Mouse (Mus musculus) hindbrain, embryonic 13.5 days (tissue): ENCODE data around the gene 4933411K16Rik. TPM values are rescaled to one million over a fixed set of nuclear protein-coding genes. Genes with fewer than 3 reads are reported as not detected.

ENCODE experiments used
- ATAC-seq: fragments of 200-750 bp; cut with Nextera tagmentation; 2 replicates; pipeline ENCODE4 v1.8.0; 2017; ENCODE audit warnings: moderate TSS enrichment; ENCODE audit not compliant: low FRiP score
- H3K27ac ChIP-seq: fragments of 300-500 bp; sonication (generic); 2 replicates; pipeline ENCODE4 v1.5.1; 2015; ENCODE audit warnings: inconsistent platforms, mild to moderate bottlenecking, moderate library complexity
- H3K27me3 ChIP-seq: fragments of 300-500 bp; sonication (generic); 2 replicates; pipeline ENCODE4 v1.6.1; 2015; ENCODE audit warnings: mild to moderate bottlenecking, inconsistent platforms
- H3K36me3 ChIP-seq: fragments of 300-500 bp; sonication (generic); 2 replicates; pipeline ENCODE4 v1.6.1; 2015; ENCODE audit warnings: mild to moderate bottlenecking, inconsistent platforms
- H3K4me1 ChIP-seq: fragments of 300-500 bp; sonication (generic); replicated peaks from 2 replicates; pipeline ENCODE4 v1.6.1; 2015; ENCODE audit warnings: inconsistent platforms
- H3K4me2 ChIP-seq: fragments of 300-500 bp; sonication (generic); 2 replicates; pipeline ENCODE4 v1.6.1; 2015; ENCODE audit warnings: inconsistent platforms, mild to moderate bottlenecking, moderate library complexity
- H3K4me3 ChIP-seq: fragments of 300-500 bp; sonication (generic); 2 replicates; pipeline ENCODE4 v1.5.1; 2015; ENCODE audit warnings: mild to moderate bottlenecking, inconsistent platforms
- H3K9ac ChIP-seq: fragments of 300-500 bp; sonication (generic); 2 replicates; pipeline ENCODE4 v1.6.1; 2015; ENCODE audit warnings: mild to moderate bottlenecking, inconsistent platforms
- H3K9me3 ChIP-seq: fragments of 300-500 bp; sonication (generic); 2 replicates; pipeline ENCODE4 v1.6.1; 2016; ENCODE audit warnings: inconsistent platforms
- WGBS: fragments of 180-500 bp; shearing (Covaris S2); methylation state at CpG from one replicate; pipeline ENCODE4 v1.1.7; 2015; 5-methylcytosine and 5-hydroxymethylcytosine counted together
- polyA plus RNA-seq: library from polyadenylated mRNA; unstranded; fragments of >200 nt; fragmentation: Nextera tagmentation; extraction: Ambion mirVana; gene quantifications from 2 replicates; pipeline ENCODE4 v1.2.1, GENCODE M21; 2015

Gene 4933411K16Rik
- polyA plus RNA-seq, 1 experiment from 2014 or later, result not detected

DNA sequence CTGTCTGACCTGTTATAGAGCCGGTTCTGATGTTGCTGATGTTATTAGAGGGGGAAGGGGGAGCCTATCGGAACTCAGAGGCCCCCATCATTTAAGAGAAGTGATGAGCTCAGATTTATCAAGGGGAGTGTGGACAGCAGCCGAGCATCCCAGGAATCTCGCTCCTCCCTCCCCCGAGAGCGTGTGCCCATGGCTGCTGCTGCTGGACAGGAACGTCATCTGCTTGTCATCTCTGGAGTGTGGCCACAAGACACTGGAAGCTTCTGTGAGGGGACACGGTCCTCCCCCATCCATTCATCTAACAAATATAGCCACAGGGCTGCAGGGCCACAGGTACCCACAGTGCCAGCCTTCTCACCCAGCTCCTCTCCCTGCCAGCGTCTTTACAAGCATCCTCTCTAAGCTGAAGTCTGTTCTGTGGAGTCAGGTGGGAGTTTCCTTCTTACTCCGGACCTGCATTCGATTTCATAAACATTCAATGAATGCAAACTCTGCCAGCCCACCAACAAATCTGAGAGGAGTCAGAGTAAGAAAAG is 14.8 kb upstream of the 4933411K16Rik start:
- Histone ChIP-seq H3K4me1 (peaks cover 14% of the 10 kb centered on the region), H3K4me2 (no peak overlapping the region), H3K9ac (no peak overlapping the region), H3K9me3 (no peaks in the 10 kb centered on the region), H3K27me3 (no peaks in the 10 kb centered on the region), H3K36me3 (peaks cover 11% of the 10 kb centered on the region), H3K27ac (no peak overlapping the region), H3K4me3 (no peak overlapping the region)
- no peak for ATAC-seq
- 87% methylated on average over 11 of the region's 11 CpGs for WGBS

- H3K4me2 ChIP-seq, result no peak overlapping the region
- no peak overlapping the region for H3K27ac ChIP-seq
- peaks cover 11% of the 10 kb centered on the region for H3K36me3 ChIP-seq
- peaks cover 14% of the 10 kb centered on the region for H3K4me1 ChIP-seq
- H3K4me3 ChIP-seq, result no peak overlapping the region
- H3K27me3 ChIP-seq, result no peaks in the 10 kb centered on the region
- no peak for ATAC-seq
- H3K9me3 ChIP-seq, result no peaks in the 10 kb centered on the region
- WGBS, result 92% methylated on average over 12 of the region's 12 CpGs
- H3K9ac ChIP-seq, result no peak overlapping the region
Measured at GRCm38 (mm10) chr19:42038310-42038709, 13.7 kb upstream of the 4933411K16Rik start.

- Histone ChIP-seq H3K4me3 (no peak overlapping the region), H3K4me1 (0 out of 2 replicates have a peak, but pooled peaks cover 3% of the 10 kb centered on the region), H3K9me3 (no peaks in the 10 kb centered on the region), H3K27me3 (no peaks in the 10 kb centered on the region), H3K36me3 (no peaks in the 10 kb centered on the region), H3K9ac (no peak overlapping the region), H3K27ac (no peak overlapping the region), H3K4me2 (no peak overlapping the region)
- ATAC-seq, result no peak
- WGBS, result 96% methylated on average over 6 of the region's 6 CpGs
Measured at GRCm38 (mm10) chr19:42043988-42044387, 8.1 kb upstream of the 4933411K16Rik start.

DNA sequence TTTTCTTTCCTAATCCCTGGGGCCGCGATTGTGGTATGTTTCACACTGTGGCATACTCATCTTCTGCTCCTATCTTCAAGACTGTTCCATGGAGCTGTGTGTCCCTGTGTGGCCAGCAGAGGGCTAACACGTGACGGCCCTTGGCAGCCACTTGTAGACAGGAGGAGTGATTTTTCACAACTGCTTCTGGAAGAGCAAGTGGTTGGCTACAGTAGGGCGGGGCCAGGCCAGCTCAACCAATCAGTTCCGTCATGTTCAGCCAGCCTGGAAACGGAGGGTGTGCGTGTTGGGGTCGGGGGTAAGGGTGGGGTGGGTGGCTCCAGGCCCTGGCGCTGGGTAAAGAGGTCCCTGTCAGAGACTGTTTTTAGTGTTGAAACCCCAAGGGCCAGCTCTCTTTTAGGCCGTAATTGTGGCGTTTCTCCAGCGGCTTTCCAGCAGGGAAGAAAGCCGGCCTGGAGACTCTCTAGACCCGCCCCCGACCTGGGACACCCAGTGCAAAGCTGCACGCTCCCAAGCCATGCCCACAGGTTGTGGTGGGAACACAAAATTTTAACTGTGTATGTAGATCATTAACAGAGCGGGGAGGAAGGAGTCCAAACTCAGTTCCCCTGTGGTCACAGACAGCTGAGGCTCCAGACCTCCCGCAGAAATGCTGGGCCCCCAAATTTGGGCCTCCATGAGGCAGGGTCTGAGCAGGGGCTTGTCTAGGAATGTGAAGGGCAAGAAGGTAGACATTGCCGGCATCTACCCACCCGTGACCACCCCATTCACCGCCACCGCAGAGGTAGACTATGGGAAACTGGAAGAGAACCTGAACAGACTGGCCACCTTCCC is 6.6 kb upstream of the 4933411K16Rik start, which contains the start of gene Hoga1:
TSS of gene Hoga1 (plus strand) at position 342 of the 834 bp plus-strand sequence.
- Histone ChIP-seq H3K9ac (no peak within 1 kb of the TSS), H3K36me3 (no peaks in the 10 kb centered on the region), H3K9me3 (no peaks in the 10 kb centered on the region), H3K27me3 (no peaks in the 10 kb centered on the region), H3K4me1 (0 out of 2 replicates have a peak, but pooled peaks cover 3% of the 10 kb centered on the region), H3K27ac (no peak within 1 kb of the TSS), H3K4me2 (peak within 1 kb of the TSS; percentile 48), H3K4me3 (peak within 1 kb of the TSS; percentile 25)
- peak; percentile 77 for ATAC-seq
- 22% methylated on average over 23 of the region's 23 CpGs for WGBS

GRCm38 (mm10) chr19:42050251-42050650 is 1.8 kb upstream of the 4933411K16Rik start:
- 93% methylated on average over 1 of the region's 1 CpGs for WGBS

DNA sequence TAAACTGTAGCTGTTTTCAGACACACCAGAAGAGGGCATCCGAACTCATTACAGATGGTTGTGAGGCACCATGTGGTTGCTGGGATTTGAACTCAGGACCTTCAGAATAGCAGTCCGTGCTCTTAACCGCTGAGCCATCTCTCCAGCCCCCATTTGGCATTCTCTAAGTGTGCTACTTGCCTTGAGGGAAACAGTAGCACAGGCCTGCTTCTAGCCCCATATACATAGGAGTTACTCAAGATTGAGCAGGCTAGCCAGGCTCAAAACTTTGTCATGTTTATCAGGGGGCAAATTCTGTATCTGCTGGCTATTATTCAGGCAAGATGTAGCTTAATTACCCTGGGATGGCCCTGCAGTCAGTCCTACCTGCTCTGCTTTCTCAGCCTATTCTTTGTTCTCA is 697 bp upstream of the 4933411K16Rik start:
- Histone ChIP-seq H3K4me3 (no peak overlapping the region), H3K27me3 (no peaks in the 10 kb centered on the region), H3K4me1 (no peaks in the 10 kb centered on the region), H3K27ac (no peak overlapping the region), H3K9me3 (no peaks in the 10 kb centered on the region), H3K4me2 (no peak overlapping the region), H3K36me3 (no peaks in the 10 kb centered on the region), H3K9ac (no peak overlapping the region)
- WGBS, result 83% methylated on average over 3 of the region's 3 CpGs
- ATAC-seq, result no peak

More at GRCm38 (mm10) chr19:42050251-42050650, 1.8 kb upstream of the 4933411K16Rik start:
- Histone ChIP-seq H3K36me3 (no peaks in the 10 kb centered on the region), H3K9me3 (no peaks in the 10 kb centered on the region), H3K4me1 (0 out of 2 replicates have a peak, but pooled peaks cover 3% of the 10 kb centered on the region), H3K9ac (no peak overlapping the region), H3K4me2 (no peak overlapping the region), H3K27ac (no peak overlapping the region), H3K4me3 (no peak overlapping the region), H3K27me3 (no peaks in the 10 kb centered on the region)
- no peak for ATAC-seq

GRCm38 (mm10) chr19:42054255-42054654 is 2.2 kb downstream of the 4933411K16Rik start:
- H3K9ac ChIP-seq, result no peak overlapping the region
- H3K36me3 ChIP-seq, result no peaks in the 10 kb centered on the region
- ATAC-seq, result no peak
- no peak overlapping the region for H3K4me3 ChIP-seq
- no peak overlapping the region for H3K27ac ChIP-seq
- no peak overlapping the region for H3K4me2 ChIP-seq
- H3K9me3 ChIP-seq, result no peaks in the 10 kb centered on the region
- H3K27me3 ChIP-seq, result no peaks in the 10 kb centered on the region
- H3K4me1 ChIP-seq, result no peaks in the 10 kb centered on the region
- 84% methylated on average over 6 of the region's 6 CpGs for WGBS

DNA sequence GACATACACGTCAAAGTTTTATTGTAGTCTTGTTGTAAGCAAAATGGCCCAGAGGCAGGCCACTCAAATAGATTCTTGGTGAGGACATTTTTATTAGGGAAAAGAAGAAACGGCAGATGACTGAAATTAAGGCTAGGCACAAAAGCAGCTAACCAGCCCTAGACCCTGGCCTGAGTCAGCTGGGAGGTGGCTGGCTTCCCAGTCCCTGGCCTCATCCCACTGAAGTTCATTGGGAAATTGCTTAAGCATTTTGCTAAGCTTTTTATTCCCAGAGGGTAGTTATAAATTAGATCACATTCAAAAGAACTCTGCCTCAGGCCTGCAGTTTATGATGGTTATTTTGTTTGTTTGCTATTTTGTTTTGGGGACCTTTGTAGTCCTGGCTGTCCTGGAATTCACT is 3.8 kb downstream of the 4933411K16Rik start:
- Histone ChIP-seq H3K27me3 (no peaks in the 10 kb centered on the region), H3K4me2 (no peak overlapping the region), H3K9me3 (no peaks in the 10 kb centered on the region), H3K27ac (no peak overlapping the region), H3K9ac (no peak overlapping the region), H3K4me3 (no peak overlapping the region), H3K36me3 (no peaks in the 10 kb centered on the region), H3K4me1 (no peaks in the 10 kb centered on the region)
- WGBS, result 87% methylated on average over 2 of the region's 2 CpGs
- ATAC-seq, result no peak

DNA sequence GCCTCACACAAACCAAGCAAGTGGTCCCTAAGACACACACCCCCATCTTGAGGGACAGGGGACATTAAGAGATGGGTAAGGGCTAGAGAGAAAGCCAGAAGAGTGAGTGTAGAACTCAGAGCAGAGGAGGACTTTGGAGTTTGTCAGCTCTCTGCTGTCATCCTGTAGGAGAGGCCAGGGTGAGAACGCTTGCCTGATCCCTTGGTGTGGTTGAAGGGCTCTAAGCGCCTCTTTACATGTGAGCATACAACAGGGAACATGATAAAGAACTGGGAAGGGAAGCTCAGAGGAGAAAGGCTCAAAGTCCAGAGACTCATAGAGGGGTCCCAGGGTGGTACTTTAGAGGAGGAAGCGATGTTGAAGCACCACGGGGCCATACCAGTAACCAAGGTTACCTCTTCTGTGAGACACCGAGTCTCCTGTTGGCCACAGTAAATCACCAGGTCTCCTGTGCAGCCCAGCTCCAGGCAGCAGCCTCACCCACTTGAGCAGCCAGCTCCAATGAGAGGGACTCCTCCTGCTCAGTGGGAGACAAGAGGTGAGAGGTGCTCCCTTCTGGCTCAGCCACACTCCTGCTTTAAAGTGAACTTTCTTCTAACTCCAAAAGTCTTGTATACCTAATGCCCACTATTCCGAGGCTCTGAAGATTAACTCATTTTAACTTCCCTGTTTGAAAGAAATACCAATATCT is 4.8 kb downstream of the 4933411K16Rik start:
- Histone ChIP-seq H3K27me3 (no peaks in the 10 kb centered on the region), H3K4me2 (no peak overlapping the region), H3K27ac (no peak overlapping the region), H3K9me3 (no peaks in the 10 kb centered on the region), H3K4me1 (no peaks in the 10 kb centered on the region), H3K4me3 (no peak overlapping the region), H3K36me3 (no peaks in the 10 kb centered on the region), H3K9ac (0 out of 2 replicates have a peak overlapping the region, but pooled peaks have one; percentile 15)
- ATAC-seq, result no peak
- WGBS, result 80% methylated on average over 6 of the region's 6 CpGs

DNA sequence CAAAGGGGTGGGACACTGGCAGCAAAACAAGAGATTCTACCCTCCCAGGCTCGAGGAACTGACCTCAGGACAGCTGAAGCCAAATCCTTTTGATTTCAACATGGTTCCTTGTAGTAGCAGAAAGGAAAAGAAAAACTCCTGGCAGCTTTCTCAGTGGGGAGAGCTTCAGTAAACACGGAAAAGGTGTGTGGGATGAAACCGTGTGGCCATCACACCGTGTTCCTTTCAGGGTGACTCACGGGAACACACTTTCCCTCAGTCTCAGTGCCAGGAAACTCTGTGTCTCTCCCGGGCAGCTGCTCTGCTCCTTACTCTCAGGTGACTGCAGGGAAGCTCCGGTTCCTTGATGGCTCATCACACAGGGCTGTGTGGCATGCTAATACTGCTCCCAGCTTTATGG is 6.4 kb downstream of the 4933411K16Rik start:
- Histone ChIP-seq H3K4me1 (no peaks in the 10 kb centered on the region), H3K9me3 (no peaks in the 10 kb centered on the region), H3K27ac (no peak overlapping the region), H3K4me2 (no peak overlapping the region), H3K4me3 (no peak overlapping the region), H3K9ac (no peak overlapping the region), H3K36me3 (no peaks in the 10 kb centered on the region), H3K27me3 (no peaks in the 10 kb centered on the region)
- ATAC-seq, result no peak
- 67% methylated on average over 7 of the region's 7 CpGs for WGBS

GRCm38 (mm10) chr19:42061443-42061842 is 9.4 kb downstream of the 4933411K16Rik start:
- Histone ChIP-seq H3K27ac (no peak overlapping the region), H3K9me3 (no peaks in the 10 kb centered on the region), H3K9ac (no peak overlapping the region), H3K4me3 (no peak overlapping the region), H3K36me3 (no peaks in the 10 kb centered on the region), H3K4me2 (no peak overlapping the region), H3K4me1 (no peaks in the 10 kb centered on the region), H3K27me3 (no peaks in the 10 kb centered on the region)
- ATAC-seq, result no peak
- WGBS, result 93% methylated on average over 7 of the region's 7 CpGs

- peaks cover 8% of the 10 kb centered on the region for H3K36me3 ChIP-seq
- H3K4me3 ChIP-seq, result no peak overlapping the region
- no peaks in the 10 kb centered on the region for H3K4me1 ChIP-seq
- H3K4me2 ChIP-seq, result no peak overlapping the region
- no peak overlapping the region for H3K27ac ChIP-seq
- ATAC-seq, result no peak
- 84% methylated on average over 11 of the region's 11 CpGs for WGBS
- H3K9ac ChIP-seq, result no peak overlapping the region
- no peaks in the 10 kb centered on the region for H3K27me3 ChIP-seq
- no peaks in the 10 kb centered on the region for H3K9me3 ChIP-seq
Measured at GRCm38 (mm10) chr19:42068441-42069240, 16.6 kb downstream of the 4933411K16Rik start.
